Mouse (Mus musculus): ENCODE results near the gene Lima1.

DNA sequence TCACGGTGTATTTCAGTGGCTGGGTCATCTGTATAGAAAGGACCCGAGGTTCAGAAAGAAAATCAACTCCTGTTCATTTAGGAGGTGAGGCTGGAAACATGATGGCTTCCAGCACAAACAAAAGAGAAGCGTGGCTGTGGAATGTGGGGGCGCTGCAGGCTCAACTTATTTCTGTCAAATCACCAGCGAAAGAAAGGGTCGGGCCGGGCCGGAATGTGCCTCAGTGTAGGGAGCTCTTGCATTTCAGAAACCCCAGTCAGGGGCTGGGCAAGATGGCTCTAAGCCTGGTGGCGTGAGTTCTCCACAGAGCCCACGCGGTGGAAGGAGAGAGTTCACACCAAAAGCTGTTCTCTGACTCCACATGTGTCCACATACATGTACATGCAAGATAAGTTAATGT lies 13.3 kb downstream of the Lima1 start:
- TF ChIP-seq CTCF (IDR thresholded peaks at IDR 0.05; ENCODE audit: low read depth) = peak; percentile 44
- no peak for TF ChIP-seq EP300 (optimal IDR thresholded peaks at IDR 0.05)

Measured in stomach, postnatal 0 days (tissue).